Mouse (Mus musculus): Measurements from ENCODE around the gene Stum. TPM values are rescaled to one million over a fixed set of nuclear protein-coding genes. Genes with fewer than 3 reads are reported as not detected.

Stum gene
- polyA plus RNA-seq, 1 experiment from 2014 or later, result 0.07 TPM

DNA sequence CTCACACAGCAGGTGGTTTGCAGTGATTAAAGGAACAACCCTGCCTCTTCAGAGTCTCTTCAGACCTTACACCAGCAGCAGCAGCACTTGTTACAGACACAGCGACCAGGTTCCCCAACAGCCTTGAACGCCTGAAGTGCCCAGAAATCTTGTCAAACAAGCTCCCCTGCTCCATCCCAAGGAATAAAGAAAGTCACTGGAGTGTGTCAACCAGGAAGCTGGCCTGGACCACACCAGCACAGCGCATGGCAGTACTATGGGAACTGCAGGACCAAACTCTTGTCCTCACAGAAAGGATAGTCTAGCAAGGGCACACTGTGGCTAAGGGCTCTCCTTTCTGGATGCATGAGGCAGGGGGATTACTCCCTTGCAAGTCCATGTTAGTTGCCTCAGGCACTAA, 38.9 kb downstream of the Stum start:
- Histone ChIP-seq H3K4me3 (ENCODE audit: low read depth, low read length) (no peak overlapping the region), H3K27me3 (ENCODE audit: insufficient read depth, low read length) (0 out of 2 replicates have a peak, but pooled peaks cover 2% of the 10 kb centered on the region), H3K27ac (ENCODE audit: low read depth) (no peak overlapping the region), H3K9me3 (ENCODE audit: low read length) (no peaks in the 10 kb centered on the region), H3K36me3 (replicated peaks; ENCODE audit: insufficient read depth, low read length) (no peaks in the 10 kb centered on the region), H3K4me2 (ENCODE audit: low read depth, low read length) (no peak overlapping the region), H3K9ac (replicated peaks) (no peak overlapping the region), H3K4me1 (ENCODE audit: insufficient read depth) (no peaks in the 10 kb centered on the region)
- no peak for ATAC-seq
- WGBS (ENCODE audit: insufficient replicate concordance), result 66% methylated on average over 3 of the region's 3 CpGs
- no peak for TF ChIP-seq CTCF (IDR thresholded peaks at IDR 0.05; ENCODE audit: low read depth)
- no peak for TF ChIP-seq EP300 (IDR thresholded peaks at IDR 0.05; ENCODE audit: low read depth)
- no peak for DNase-seq

DNA sequence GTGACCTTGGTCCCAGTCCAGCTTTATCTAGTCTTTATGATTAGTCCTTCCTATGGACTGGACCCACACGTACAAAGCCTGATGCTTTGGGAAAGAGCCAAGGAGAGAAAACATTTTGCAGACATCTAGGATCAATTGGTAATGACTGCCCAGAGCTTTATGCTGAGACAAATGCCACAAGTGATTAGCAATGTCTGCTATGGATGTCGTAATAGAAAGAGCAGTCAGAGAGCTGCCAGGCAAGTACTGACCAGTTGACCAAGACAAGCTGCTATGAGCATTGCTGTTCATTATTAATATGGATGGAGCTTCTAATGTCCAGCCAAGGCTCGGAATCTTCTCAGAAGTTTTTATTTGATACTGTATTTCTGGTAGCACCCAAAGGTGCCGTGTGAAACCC, 43.8 kb downstream of the Stum start:
- peaks cover 8% of the 10 kb centered on the region; the same call in 1 of the 2 replicates for H3K27me3 ChIP-seq (ENCODE audit: insufficient read depth, low read length)
- no peak overlapping the region for H3K4me2 ChIP-seq (ENCODE audit: low read depth, low read length)
- H3K27ac ChIP-seq (ENCODE audit: low read depth), result no peak overlapping the region
- no peak overlapping the region for H3K9ac ChIP-seq (replicated peaks)
- DNase-seq (no peak), ATAC-seq (no peak)
- H3K4me1 ChIP-seq (ENCODE audit: insufficient read depth), result no peaks in the 10 kb centered on the region
- H3K9me3 ChIP-seq (ENCODE audit: low read length), result no peaks in the 10 kb centered on the region
- 60% methylated on average over 4 of the region's 4 CpGs for WGBS (ENCODE audit: insufficient replicate concordance)
- TF ChIP-seq EP300 (IDR thresholded peaks at IDR 0.05; ENCODE audit: low read depth), result no peak
- no peak for TF ChIP-seq CTCF (IDR thresholded peaks at IDR 0.05; ENCODE audit: low read depth)
- no peaks in the 10 kb centered on the region for H3K36me3 ChIP-seq (replicated peaks; ENCODE audit: insufficient read depth, low read length)
- no peak overlapping the region for H3K4me3 ChIP-seq (ENCODE audit: low read depth, low read length)

DNA sequence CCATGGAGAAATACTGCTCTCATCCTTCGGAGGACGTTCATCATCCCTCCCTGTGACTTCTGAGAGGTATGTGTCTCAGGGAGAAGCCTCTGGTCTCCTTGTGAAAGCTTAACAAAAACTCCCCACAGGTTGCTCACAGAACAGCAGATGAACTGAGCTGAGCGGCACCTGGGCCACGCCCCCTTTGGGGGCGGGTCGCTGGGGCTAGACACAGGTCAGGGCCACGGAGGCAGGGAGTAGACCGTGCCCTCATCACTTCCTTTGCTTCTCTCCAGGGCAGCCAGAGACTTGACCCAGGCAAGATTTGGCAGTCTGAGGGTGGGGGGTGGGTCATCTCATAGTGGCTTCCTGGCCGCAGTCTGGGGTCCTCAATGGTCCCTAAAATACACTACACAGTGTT, 48.4 kb downstream of the Stum start:
- DNase-seq, result peak; percentile 35
- H3K36me3 ChIP-seq (replicated peaks; ENCODE audit: insufficient read depth, low read length), result no peaks in the 10 kb centered on the region
- H3K9me3 ChIP-seq (ENCODE audit: low read length), result no peaks in the 10 kb centered on the region
- TF ChIP-seq EP300 (IDR thresholded peaks at IDR 0.05; ENCODE audit: low read depth) (no peak), CTCF (IDR thresholded peaks at IDR 0.05; ENCODE audit: low read depth) (no peak)
- 15% methylated on average over 9 of the region's 9 CpGs for WGBS (ENCODE audit: insufficient replicate concordance)
- no peak overlapping the region for H3K4me2 ChIP-seq (ENCODE audit: low read depth, low read length)
- no peak overlapping the region for H3K9ac ChIP-seq (replicated peaks)
- no peak for ATAC-seq
- H3K4me1 ChIP-seq (ENCODE audit: insufficient read depth), result 0 out of 2 replicates have a peak, but pooled peaks cover 2% of the 10 kb centered on the region
- peaks cover 14% of the 10 kb centered on the region for H3K27me3 ChIP-seq (ENCODE audit: insufficient read depth, low read length)
- no peak overlapping the region for H3K4me3 ChIP-seq (ENCODE audit: low read depth, low read length)
- H3K27ac ChIP-seq (ENCODE audit: low read depth), result no peak overlapping the region

DNA sequence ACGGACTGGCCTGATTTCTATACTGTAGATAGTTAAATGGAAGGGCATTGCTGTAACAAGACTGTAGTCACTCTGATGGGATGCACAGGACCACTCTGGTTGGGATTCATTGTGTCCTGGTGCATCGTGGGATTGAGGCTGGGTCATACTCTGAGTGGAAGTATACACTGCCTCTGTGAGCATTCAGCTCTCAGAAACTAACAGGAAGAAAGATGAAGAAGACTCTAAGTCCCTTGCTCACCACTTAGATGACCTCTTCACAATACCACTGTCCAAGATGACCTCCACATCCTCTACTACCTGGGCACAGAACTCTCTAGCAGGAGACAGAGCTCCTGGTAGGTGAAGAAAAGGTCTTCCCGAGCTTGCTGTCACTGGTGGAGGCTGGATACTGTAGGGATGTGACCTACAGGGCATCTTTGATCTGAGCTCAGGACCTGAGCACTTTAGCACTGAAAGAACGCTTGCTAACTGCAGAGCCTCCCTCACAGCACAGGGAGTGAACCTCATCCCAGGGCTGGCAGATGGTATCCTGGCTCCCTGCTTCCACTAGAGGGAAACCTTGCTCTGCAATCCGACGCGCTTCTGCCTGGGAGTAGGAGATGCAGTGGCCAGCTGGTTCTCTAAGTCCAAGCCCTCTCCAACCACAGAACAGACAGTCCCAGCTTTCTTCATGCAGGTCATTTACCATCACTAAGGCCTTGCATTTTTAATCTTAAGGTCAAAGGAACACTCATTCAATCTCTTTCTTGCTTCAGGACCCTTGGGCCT, 49.3 kb downstream of the Stum start:
- ATAC-seq (peak; percentile 72), DNase-seq (peak; percentile 64)
- Histone ChIP-seq H3K9ac (replicated peaks) (no peak overlapping the region), H3K9me3 (ENCODE audit: low read length) (no peaks in the 10 kb centered on the region), H3K36me3 (replicated peaks; ENCODE audit: insufficient read depth, low read length) (no peaks in the 10 kb centered on the region), H3K27ac (ENCODE audit: low read depth) (no peak overlapping the region), H3K4me1 (ENCODE audit: insufficient read depth) (0 out of 2 replicates have a peak, but pooled peaks cover 4% of the 10 kb centered on the region), H3K27me3 (ENCODE audit: insufficient read depth, low read length) (peaks cover 14% of the 10 kb centered on the region), H3K4me3 (ENCODE audit: low read depth, low read length) (no peak overlapping the region), H3K4me2 (ENCODE audit: low read depth, low read length) (no peak overlapping the region)
- WGBS (ENCODE audit: insufficient replicate concordance), result 14% methylated on average over 7 of the region's 7 CpGs
- TF ChIP-seq CTCF (IDR thresholded peaks at IDR 0.05; ENCODE audit: low read depth) (peak; percentile 94), EP300 (IDR thresholded peaks at IDR 0.05; ENCODE audit: low read depth) (no peak)

DNA sequence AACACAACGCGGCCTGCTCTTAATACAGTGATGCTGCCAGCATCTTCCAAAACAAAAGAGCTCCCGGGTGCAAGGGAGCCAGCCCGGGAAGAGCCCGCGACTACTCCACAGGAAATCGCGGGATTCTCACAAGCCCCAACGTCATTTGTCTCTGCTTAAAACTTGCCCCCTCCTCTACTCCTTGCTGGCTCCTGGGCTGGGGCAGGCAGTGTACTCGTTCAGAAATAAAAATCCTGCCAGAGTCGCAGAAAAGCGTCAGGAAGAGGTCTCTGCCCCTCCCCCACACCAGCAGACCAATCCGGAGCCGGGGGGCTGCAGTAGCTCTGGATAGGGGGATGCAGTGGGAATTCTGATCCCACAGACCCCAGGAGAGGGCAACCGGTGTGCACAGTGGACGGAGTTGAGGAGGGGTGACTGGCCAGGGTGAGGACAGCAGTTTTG, 50.2 kb downstream of the Stum start:
- H3K9me3 ChIP-seq (ENCODE audit: low read length), result no peaks in the 10 kb centered on the region
- WGBS (ENCODE audit: insufficient replicate concordance), result 10% methylated on average over 16 of the region's 16 CpGs
- H3K27ac ChIP-seq (ENCODE audit: low read depth), result no peak overlapping the region
- TF ChIP-seq EP300 (IDR thresholded peaks at IDR 0.05; ENCODE audit: low read depth) (no peak), CTCF (IDR thresholded peaks at IDR 0.05; ENCODE audit: low read depth) (no peak)
- no peak overlapping the region; the same call in 1 of the 2 replicates for H3K4me2 ChIP-seq (ENCODE audit: low read depth, low read length)
- DNase-seq (no peak), ATAC-seq (no peak)
- peaks cover 14% of the 10 kb centered on the region for H3K27me3 ChIP-seq (ENCODE audit: insufficient read depth, low read length)
- H3K9ac ChIP-seq (replicated peaks), result no peak overlapping the region
- H3K36me3 ChIP-seq (replicated peaks; ENCODE audit: insufficient read depth, low read length), result no peaks in the 10 kb centered on the region
- H3K4me3 ChIP-seq (ENCODE audit: low read depth, low read length), result no peak overlapping the region
- 0 out of 2 replicates have a peak, but pooled peaks cover 4% of the 10 kb centered on the region for H3K4me1 ChIP-seq (ENCODE audit: insufficient read depth)

DNA sequence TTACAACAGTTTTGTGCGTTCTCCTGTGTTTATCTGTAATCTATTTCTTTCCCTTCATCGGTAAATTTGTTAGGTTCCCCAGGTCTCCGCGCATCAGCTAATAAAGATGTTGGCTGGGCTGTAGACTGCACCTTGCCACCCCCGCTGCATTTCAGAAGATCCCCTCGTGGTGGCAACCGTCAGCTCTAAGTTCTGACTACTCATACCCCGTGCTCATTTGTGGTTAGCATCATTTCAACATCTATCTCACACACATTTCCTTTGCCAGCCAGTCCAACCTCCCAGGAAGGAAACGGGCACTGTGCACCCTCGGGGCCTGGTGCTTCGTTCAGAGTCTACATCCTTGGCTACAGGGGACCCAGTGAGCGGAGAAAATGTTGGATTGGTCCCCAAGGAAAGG, 51.5 kb downstream of the Stum start:
- Histone ChIP-seq H3K4me2 (ENCODE audit: low read depth, low read length) (0 out of 2 replicates have a peak overlapping the region, but pooled peaks have one; percentile 18), H3K4me1 (ENCODE audit: insufficient read depth) (0 out of 2 replicates have a peak, but pooled peaks cover 4% of the 10 kb centered on the region), H3K9me3 (ENCODE audit: low read length) (no peaks in the 10 kb centered on the region), H3K27me3 (ENCODE audit: insufficient read depth, low read length) (peaks cover 14% of the 10 kb centered on the region), H3K36me3 (replicated peaks; ENCODE audit: insufficient read depth, low read length) (no peaks in the 10 kb centered on the region), H3K9ac (replicated peaks) (no peak overlapping the region), H3K27ac (ENCODE audit: low read depth) (no peak overlapping the region), H3K4me3 (ENCODE audit: low read depth, low read length) (no peak overlapping the region)
- WGBS (ENCODE audit: insufficient replicate concordance), result 28% methylated on average over 12 of the region's 12 CpGs
- 0 out of 2 replicates have a peak, but pooled peaks have one; percentile 26 for TF ChIP-seq EP300 (IDR thresholded peaks at IDR 0.05; ENCODE audit: low read depth)
- TF ChIP-seq CTCF (IDR thresholded peaks at IDR 0.05; ENCODE audit: low read depth), result peak; percentile 47
- DNase-seq, result peak; percentile 56
- ATAC-seq, result peak; percentile 60; the same call in 1 of the 2 replicates

All from liver, postnatal 0 days (tissue).